Mouse (Mus musculus) layer of hippocampus, adult 9-10 months (tissue): ENCODE measurements around the gene Impg1.
A peak's percentile ranks its signal among the peaks of the same experiment; 100 is the strongest.
"Not testable (repeated sequence)": the region's sequence is repeated elsewhere in the genome, so short reads cannot be mapped to it uniquely, and the experiment has no call there.

Source experiments
- DNase-seq: peaks from one replicate; pipeline ENCODE4 v3.0.0; 2022; ENCODE audit warnings: low spot score

Gene Impg1

DNA sequence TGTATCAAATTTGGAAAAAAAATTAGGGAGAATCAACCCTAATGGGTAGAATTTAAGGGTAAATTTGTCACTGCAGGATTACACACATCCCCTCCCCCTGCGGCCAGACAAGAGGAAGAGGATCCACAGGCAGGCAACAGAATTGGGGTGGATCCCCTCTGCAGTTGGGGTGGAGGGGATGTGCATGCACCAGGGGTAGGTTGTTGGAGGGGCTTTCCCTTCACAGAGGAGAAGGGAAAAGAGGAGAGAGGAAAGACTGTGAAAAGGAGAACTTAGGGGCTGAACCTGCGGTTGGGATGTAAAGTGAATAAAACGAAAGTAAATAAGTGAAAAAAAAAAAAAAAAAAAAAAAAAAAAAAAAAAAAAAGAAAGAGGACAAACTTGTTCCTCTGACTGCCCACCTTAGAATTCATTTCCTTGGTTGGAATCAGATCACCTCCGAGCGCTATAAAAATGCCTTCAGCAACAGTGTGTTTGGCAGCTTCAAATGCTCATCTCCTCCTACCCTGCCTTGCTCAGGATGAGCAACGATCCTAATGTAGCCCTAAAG lies 120.8 kb downstream of the Impg1 start:
- no peak for DNase-seq

GRCm38 (mm10) chr9:80342520-80342919 lies 122.8 kb downstream of the Impg1 start:
- DNase-seq = no peak

GRCm38 (mm10) chr9:80341756-80342155 lies 123.5 kb downstream of the Impg1 start:
- DNase-seq = no peak

GRCm38 (mm10) chr9:80340927-80341326 lies 124.4 kb downstream of the Impg1 start:
- no peak for DNase-seq

- DNase-seq = no peak
These were observed 127.3 kb downstream of the Impg1 start for GRCm38 (mm10) chr9:80338026-80338425.

- no peak for DNase-seq
These were observed 129.5 kb downstream of the Impg1 start for GRCm38 (mm10) chr9:80335660-80336357.

DNA sequence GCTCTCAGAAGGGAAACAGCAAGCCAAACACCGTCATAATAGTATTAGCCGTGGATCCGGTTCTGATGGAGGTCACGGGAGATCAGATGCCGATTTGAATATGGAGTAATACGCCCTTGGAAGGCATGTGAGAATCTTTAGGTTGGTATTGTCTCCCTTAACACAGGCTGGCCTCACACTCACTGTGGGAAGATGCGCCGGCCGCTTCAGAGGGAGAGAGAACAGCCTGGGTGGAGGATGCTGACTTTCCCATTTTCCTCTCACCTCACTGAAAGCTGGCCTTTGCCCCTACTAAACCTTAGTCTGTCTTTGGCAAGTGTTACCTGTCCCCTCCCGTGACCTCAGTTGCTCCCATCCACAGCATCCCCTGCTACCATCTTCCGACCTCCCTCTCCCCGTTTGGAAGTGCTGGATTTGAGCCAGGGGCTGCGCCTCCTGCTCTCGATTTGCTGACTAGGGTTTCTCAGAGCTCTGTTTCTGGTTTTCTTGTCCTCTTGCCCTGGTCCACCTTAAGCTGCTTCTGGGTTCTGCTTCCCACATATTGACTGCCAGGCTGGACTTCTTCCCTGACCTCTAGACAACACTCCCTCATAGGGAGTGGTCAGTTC lies 131.2 kb downstream of the Impg1 start:
- DNase-seq = no peak

- DNase-seq = no peak
These were observed 131.8 kb downstream of the Impg1 start for GRCm38 (mm10) chr9:80333466-80333865.

- DNase-seq = peak; percentile 15
These were observed 133.1 kb downstream of the Impg1 start for GRCm38 (mm10) chr9:80332153-80332552.

DNA sequence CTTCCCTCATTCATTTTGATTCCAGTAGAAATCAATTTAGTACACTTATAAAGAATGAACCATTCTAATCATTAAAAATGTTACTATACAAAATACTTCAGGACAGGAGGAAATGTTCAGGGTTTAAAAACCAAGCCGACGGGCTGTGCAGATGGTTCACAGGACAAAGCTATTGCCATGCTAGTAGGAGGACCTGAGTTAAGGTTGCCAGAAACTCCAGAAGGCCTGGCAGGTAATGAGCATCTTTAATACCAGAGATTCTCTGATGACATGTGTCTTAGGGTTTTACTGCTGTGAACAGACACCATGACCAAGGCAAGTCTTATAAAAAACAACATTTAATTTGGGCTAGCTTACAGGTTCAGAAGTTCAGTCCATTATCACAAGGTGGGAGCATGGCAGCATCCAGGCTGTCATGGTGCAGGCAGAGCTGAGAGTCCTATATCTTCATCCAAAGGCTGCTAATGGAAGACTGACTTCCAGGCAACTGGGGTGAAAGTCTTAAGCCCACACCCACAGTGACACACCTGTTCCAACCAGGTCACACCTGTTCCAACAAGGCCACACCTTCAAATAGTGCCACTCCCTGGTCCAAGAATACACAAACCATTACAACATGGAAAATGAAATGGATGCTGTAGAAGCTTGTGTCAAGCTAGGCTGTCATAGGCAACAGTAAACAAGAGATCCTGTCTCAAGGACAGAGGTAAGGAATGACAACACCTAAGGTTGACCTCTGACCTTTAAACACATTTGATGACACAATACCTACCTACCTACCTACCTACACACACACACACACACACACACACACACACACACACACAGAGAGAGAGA lies 144.0 kb downstream of the Impg1 start:
- DNase-seq = not testable (repeated sequence)

DNA sequence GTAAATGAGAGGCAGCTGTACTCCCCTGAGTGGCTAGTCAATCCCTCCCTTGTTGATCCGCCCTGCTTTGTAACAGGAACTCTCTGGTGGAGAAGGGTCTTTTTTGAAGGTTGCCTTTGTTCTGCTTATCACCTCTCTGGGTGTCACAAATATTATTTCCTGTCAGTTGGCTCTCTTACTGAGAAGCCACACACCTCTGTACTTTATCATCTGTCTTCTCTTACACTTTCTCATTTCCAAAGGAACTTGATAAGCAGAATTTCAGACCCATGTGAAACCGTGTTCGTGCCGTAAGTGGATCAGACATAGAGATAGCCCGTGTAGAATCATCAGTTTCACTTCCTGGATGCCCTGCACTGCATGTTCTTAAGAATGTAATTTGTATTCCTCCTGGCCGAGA lies 147.3 kb downstream of the Impg1 start:
- DNase-seq = no peak

GRCm38 (mm10) chr9:80315922-80316321 lies 149.4 kb downstream of the Impg1 start:
- no peak for DNase-seq

- DNase-seq = no peak
These were observed 151.7 kb downstream of the Impg1 start for GRCm38 (mm10) chr9:80313610-80314009.

DNA sequence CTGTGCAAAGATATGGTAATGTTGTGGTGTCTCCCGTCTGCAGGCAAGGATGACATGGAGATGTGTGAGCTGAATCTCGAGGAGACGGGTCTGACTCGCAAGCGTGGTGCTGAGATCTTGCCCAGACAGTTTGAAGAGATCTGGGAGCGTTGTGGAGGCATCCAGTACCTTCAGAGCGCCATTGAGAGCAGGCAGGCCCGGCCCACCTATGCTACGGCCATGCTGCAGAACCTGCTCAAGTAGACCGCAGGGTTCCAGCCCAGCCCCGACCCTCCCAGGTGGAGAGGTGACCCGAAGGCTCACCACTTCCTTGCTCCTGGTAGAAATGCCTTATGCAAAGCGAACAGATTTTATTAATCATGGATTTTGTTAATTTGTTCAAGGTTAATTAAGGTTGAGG lies 157.7 kb downstream of the Impg1 start:
- no peak for DNase-seq

GRCm38 (mm10) chr9:80306853-80307252 lies 158.4 kb downstream of the Impg1 start:
- DNase-seq = no peak

DNA sequence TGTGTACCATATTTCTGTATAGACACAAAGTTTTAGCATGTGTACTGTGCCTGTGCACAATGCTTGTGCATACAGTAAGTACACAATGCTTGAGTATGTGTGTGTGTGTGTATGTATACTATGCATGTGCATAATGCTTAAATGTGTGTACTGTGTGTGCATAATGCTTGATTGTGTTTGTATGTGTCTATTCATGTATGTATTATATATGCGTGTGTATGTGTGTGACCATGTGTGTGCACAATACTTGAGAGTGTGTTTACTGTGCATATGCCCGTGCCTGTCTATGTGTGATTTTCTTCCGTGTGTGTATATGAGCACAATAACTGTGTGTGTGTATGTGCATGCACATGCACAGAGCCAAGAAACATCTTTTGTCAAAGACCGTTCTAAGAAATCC lies 158.9 kb downstream of the Impg1 start:
- no peak for DNase-seq

DNA sequence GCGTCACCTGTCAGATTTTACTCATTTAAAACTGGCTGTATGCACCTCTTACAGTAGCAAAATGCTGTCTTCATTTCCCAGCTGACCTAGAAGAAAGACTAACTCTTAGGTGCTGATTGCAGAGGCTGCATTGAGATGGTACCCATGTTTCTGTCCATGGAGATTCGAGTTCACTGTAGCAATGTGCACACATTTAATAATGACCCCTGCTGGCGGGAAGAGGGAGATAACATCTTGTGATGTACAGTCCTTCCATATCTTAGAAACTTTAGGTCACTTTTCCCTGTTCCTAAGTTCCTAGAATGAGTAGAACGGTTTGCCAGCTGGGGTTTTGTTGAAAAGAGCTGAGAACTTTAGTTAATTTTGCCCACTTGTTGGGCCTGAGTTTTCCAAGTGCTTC lies 161.8 kb downstream of the Impg1 start:
- no peak for DNase-seq

GRCm38 (mm10) chr9:80299031-80299430 lies 166.2 kb downstream of the Impg1 start:
- no peak for DNase-seq

- no peak for DNase-seq
These were observed 169.2 kb downstream of the Impg1 start for GRCm38 (mm10) chr9:80296086-80296485.

- DNase-seq = peak; percentile 8
These were observed 172.2 kb downstream of the Impg1 start for GRCm38 (mm10) chr9:80293056-80293584.

DNA sequence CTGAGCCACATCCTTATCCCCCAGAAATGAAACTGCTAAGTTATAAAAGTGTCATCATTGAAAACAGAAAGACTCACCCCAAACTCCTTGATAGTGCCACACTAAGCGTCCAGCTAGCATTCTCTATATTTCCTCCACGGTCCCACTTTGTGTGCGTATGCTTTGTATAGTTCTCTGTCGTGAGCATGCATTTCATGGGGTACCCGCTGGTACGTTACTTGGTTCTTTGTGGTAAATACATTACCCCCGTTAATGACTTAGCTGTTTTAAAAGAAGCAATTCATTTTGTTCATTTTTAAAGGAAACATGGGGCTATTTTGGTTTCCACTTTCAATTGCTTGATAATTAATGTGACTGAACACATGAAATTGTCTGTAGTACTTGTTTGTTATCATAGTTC lies 178.4 kb downstream of the Impg1 start:
- DNase-seq = no peak

GRCm38 (mm10) chr9:80284539-80285174 lies 180.6 kb downstream of the Impg1 start:
- DNase-seq = no peak
